Mouse (Mus musculus) intestine, postnatal 0 days (tissue): ENCODE data around the gene Gm29554. TPM values are rescaled to one million over a fixed set of nuclear protein-coding genes. Genes with fewer than 3 reads are reported as not detected.
"Not testable (repeated sequence)": the region's sequence is repeated elsewhere in the genome, so short reads cannot be mapped to it uniquely, and the experiment has no call there.

Experiments
- ATAC-seq: fragments of 200-750 bp; cut with Nextera tagmentation; 2 replicates; pipeline ENCODE4 v1.8.0; 2017; ENCODE audit warnings: mild to moderate bottlenecking, moderate TSS enrichment, moderate library complexity
- H3K27ac ChIP-seq: fragments of 300-500 bp; sonication (generic); 2 replicates; pipeline ENCODE4 v1.5.1; 2014; ENCODE audit warnings: mild to moderate bottlenecking, low read depth, low read length, moderate library complexity
- H3K27me3 ChIP-seq: fragments of 300-500 bp; sonication (generic); replicated peaks from 2 replicates; pipeline ENCODE4 v1.6.1; 2014; ENCODE audit warnings: low read length, mixed read lengths; ENCODE audit not compliant: control insufficient read depth, insufficient read depth
- H3K36me3 ChIP-seq: fragments of 300-500 bp; sonication (generic); 2 replicates; pipeline ENCODE4 v1.6.1; 2014; ENCODE audit warnings: mild to moderate bottlenecking, moderate library complexity; ENCODE audit not compliant: control insufficient read depth, insufficient read depth
- H3K4me1 ChIP-seq: fragments of 300-500 bp; sonication (generic); replicated peaks from 2 replicates; pipeline ENCODE4 v1.6.1; 2014; ENCODE audit warnings: antibody characterized with exemption, low read length, mixed read lengths; ENCODE audit not compliant: control insufficient read depth, insufficient read depth
- H3K4me2 ChIP-seq: fragments of 300-500 bp; sonication (generic); replicated peaks from 2 replicates; pipeline ENCODE4 v1.6.1; 2014; ENCODE audit warnings: low read depth, mild to moderate bottlenecking, moderate library complexity
- H3K4me3 ChIP-seq: fragments of 300-500 bp; sonication (generic); 2 replicates; pipeline ENCODE4 v1.5.1; 2014; ENCODE audit warnings: low read depth, low read length
- H3K9ac ChIP-seq: fragments of 300-500 bp; sonication (generic); 2 replicates; pipeline ENCODE4 v1.6.1; 2014; ENCODE audit warnings: mild to moderate bottlenecking, low read depth, low read length
- H3K9me3 ChIP-seq: fragments of 300-500 bp; sonication (generic); 2 replicates; pipeline ENCODE4 v1.6.1; 2016; ENCODE audit warnings: mixed run types; ENCODE audit not compliant: control insufficient read depth
- WGBS: fragments of 180-500 bp; shearing (Covaris S2); extraction: QIAGEN DNeasy Blood & Tissue Kit; methylation state at CpG from one replicate; pipeline ENCODE4 v1.1.7; 2014; 5-methylcytosine and 5-hydroxymethylcytosine counted together
- polyA plus RNA-seq: library from polyadenylated mRNA; unstranded; fragments of >200 nt; fragmentation: Nextera tagmentation; extraction: Ambion mirVana; gene quantifications from 2 replicates; pipeline ENCODE4 v1.2.1, GENCODE M21; 2015

Gm29554 gene
- not detected in 2 replicates for polyA plus RNA-seq

GRCm38 (mm10) chrY:12273632-12274031 is at the start of gene Gm29554:
Gene Gm29554, plus strand, starts transcription at chrY:12273932.
- H3K9me3 ChIP-seq, H3K4me2 ChIP-seq, H3K4me3 ChIP-seq, H3K36me3 ChIP-seq, H3K9ac ChIP-seq, ATAC-seq, H3K4me1 ChIP-seq, H3K27ac ChIP-seq, H3K27me3 ChIP-seq: not testable (repeated sequence)
- WGBS: no CpG with 5 or more reads among the region's 6 CpGs

Other genes starting within 250 kb of the Gm29554 start
- gene Gm20812, start 108.0 kb downstream of the Gm29554 start, polyA plus RNA-seq: not detected in 2 replicates